Mouse (Mus musculus): ENCODE data around the gene Fam227b. TPM values are rescaled to one million over a fixed set of nuclear protein-coding genes. Genes with fewer than 3 reads are reported as not detected.

Gene Fam227b
- polyA plus RNA-seq, 1 experiment from 2014 or later = not detected

DNA sequence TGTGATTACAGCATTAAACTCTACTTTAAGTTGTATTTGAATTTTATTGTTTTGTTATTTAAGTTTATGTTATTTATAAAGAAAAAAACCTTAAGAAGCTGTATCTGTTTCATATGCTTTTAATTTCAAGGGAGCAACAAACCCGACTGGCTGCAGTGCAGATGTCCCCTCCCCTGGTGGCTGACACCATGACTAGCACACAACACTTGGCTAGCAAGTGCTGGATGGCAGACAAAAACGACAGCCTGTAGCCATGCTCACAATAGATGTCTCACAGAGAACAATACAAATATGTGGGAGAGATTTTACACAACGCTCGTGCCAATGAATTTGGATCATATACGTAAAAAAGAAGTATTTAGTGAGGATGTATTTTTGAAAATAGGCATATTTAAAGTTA lies 61.4 kb downstream of the Fam227b start:
- Histone ChIP-seq H3K4me3 (no peak overlapping the region), H3K9ac (no peak overlapping the region), H3K4me1 (no peaks in the 10 kb centered on the region), H3K4me2 (no peak overlapping the region), H3K27ac (no peak overlapping the region), H3K9me3 (replicated peaks) (no peaks in the 10 kb centered on the region), H3K36me3 (ENCODE audit: poor library complexity, severe bottlenecking) (no peaks in the 10 kb centered on the region), H3K27me3 (no peaks in the 10 kb centered on the region)
- WGBS = 62% methylated on average over 5 of the region's 5 CpGs
- no peak for ATAC-seq

DNA sequence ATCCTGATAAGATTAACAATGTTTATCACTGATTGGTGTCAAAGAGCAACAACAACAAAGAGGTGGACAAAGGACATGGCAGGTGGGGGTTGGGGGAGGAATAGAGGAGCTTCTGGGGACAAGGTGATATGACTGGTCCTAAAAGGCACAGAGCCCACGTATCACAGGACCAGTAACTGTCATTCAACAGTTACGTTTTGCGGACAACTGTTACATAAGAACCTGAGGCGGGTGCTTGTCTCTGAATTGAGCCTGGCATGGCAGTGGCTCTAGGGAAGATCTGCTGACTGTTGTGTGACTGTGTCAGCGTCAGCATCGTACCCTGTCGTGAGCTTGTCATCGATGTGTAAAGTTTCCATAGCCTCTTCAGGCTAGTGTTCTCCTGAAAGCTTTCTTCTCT lies 65.6 kb downstream of the Fam227b start:
- no peak overlapping the region for H3K4me3 ChIP-seq
- H3K4me2 ChIP-seq = no peak overlapping the region
- H3K36me3 ChIP-seq (ENCODE audit: poor library complexity, severe bottlenecking) = no peaks in the 10 kb centered on the region
- H3K27ac ChIP-seq = no peak overlapping the region
- H3K27me3 ChIP-seq = no peaks in the 10 kb centered on the region
- no peaks in the 10 kb centered on the region for H3K9me3 ChIP-seq (replicated peaks)
- H3K9ac ChIP-seq = no peak overlapping the region
- H3K4me1 ChIP-seq = no peaks in the 10 kb centered on the region
- 65% methylated on average over 8 of the region's 8 CpGs for WGBS
- no peak for ATAC-seq

DNA sequence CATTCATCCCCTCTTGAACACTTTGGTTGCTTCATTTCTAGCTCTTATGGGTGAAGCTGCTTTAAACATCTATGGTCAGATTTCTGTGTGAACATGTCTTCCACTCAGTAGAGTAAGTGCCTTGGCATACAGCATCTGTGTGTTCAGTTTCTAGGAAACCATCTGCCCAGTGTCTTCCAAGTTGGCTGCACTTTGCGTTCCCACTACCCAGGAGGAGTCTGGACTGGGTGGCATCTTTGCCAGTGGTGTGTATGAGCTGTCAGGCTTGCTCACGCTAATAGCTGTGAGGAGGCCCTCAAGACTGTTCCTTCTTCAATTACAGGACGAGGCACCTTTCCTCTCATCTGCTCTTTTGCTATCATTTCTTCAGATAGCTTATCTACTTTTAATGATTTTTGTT lies 67.5 kb downstream of the Fam227b start:
- Histone ChIP-seq H3K9ac (no peak overlapping the region), H3K27me3 (no peaks in the 10 kb centered on the region), H3K4me1 (no peaks in the 10 kb centered on the region), H3K4me2 (no peak overlapping the region), H3K27ac (no peak overlapping the region), H3K4me3 (no peak overlapping the region), H3K36me3 (ENCODE audit: poor library complexity, severe bottlenecking) (no peaks in the 10 kb centered on the region), H3K9me3 (replicated peaks) (no peaks in the 10 kb centered on the region)
- no peak for ATAC-seq
- 84% methylated on average over 3 of the region's 3 CpGs for WGBS

DNA sequence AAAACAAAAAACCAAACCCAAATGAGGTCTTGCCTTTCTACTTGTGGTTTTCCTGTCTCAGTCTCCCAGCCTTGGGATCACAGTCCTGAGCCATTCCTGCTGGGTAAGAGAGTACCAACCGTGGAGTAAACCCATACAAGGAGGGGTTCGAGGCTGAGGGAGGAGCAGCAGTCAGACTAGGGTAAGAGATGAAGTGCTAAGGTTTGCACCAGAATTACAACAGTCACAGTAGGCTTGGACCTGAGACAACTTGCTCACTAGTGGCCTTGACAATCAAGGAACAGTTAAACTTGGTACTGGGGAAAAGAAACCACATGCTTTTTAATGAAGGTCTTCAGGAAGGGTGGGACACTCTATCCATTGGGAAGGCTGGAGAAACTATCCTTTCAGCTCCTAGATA lies 72.7 kb downstream of the Fam227b start:
- Histone ChIP-seq H3K27me3 (no peaks in the 10 kb centered on the region), H3K4me1 (no peaks in the 10 kb centered on the region), H3K27ac (no peak overlapping the region), H3K36me3 (ENCODE audit: poor library complexity, severe bottlenecking) (no peaks in the 10 kb centered on the region), H3K4me2 (no peak overlapping the region), H3K4me3 (no peak overlapping the region), H3K9ac (no peak overlapping the region), H3K9me3 (replicated peaks) (no peaks in the 10 kb centered on the region)
- no peak for ATAC-seq
- WGBS = 81% methylated on average over 2 of the region's 2 CpGs

DNA sequence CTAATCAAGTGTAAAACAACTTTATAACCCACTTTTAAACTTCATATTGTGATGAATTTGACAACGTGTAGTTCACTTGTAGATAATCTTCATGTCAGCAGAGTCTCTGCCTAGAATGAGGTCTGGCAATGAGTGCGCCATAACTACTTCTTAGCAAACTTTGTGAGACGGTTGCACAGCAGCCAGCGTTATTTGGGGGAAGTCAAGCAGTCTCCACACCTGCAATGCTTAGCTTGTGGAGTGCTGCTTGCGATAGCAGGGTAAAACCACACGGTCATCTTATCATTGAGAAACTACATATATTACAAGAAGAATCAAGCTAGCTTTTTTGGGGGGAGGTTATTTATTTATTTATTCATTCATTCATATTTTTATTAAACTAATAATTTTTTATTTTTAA lies 75.3 kb downstream of the Fam227b start:
- Histone ChIP-seq H3K4me2 (no peak overlapping the region), H3K9ac (no peak overlapping the region), H3K9me3 (replicated peaks) (no peaks in the 10 kb centered on the region), H3K27me3 (no peaks in the 10 kb centered on the region), H3K4me1 (no peaks in the 10 kb centered on the region), H3K36me3 (ENCODE audit: poor library complexity, severe bottlenecking) (no peaks in the 10 kb centered on the region), H3K27ac (no peak overlapping the region), H3K4me3 (no peak overlapping the region)
- WGBS = 95% methylated on average over 6 of the region's 6 CpGs
- ATAC-seq = no peak

DNA sequence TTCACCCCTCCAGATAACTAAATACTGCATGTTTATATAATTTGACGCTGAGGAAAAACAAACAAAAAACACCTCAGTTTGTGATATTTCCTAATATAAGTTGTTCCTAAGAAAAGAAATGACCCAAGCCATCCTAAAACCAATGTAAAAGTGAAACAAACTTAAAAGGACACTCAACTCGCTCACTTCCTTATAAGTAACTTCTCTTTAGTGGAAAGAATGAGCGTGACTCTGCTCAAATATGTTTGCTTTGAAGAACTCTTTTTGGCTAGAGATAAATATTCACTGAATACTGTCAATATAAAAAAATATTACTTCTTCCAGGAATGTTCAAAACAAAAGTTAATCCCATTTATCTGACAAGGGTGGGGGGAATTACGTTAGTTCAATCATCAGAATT lies 78.1 kb downstream of the Fam227b start:
- H3K4me1 ChIP-seq = no peaks in the 10 kb centered on the region
- no peak for ATAC-seq
- H3K27me3 ChIP-seq = no peaks in the 10 kb centered on the region
- 93% methylated on average over 4 of the region's 4 CpGs for WGBS
- no peaks in the 10 kb centered on the region for H3K36me3 ChIP-seq (ENCODE audit: poor library complexity, severe bottlenecking)
- no peak overlapping the region for H3K4me3 ChIP-seq
- no peak overlapping the region for H3K4me2 ChIP-seq
- no peaks in the 10 kb centered on the region for H3K9me3 ChIP-seq (replicated peaks)
- no peak overlapping the region for H3K9ac ChIP-seq
- no peak overlapping the region for H3K27ac ChIP-seq

DNA sequence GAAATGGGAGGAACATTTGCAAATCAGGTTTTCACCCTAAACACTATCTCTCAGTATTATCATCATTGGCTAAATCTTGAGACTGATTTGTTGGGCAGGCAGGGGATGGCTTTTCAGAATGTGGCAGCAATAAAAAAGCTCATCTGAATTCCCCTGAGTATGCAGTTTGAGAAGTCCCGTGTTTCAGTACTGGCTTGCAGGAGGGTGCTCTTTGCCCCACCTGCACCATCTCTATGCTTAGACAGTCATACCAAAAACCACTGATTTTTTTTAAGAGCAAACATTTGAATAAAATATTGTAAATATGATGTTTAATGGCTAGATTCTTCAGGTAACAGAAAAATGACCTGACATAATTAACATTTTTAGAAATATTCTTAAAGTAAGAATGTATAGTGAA lies 82.1 kb downstream of the Fam227b start:
- H3K36me3 ChIP-seq (ENCODE audit: poor library complexity, severe bottlenecking) = no peaks in the 10 kb centered on the region
- ATAC-seq = no peak
- H3K9me3 ChIP-seq (replicated peaks) = no peaks in the 10 kb centered on the region
- H3K4me1 ChIP-seq = no peaks in the 10 kb centered on the region
- no peaks in the 10 kb centered on the region for H3K27me3 ChIP-seq
- WGBS = 77% methylated on average over 1 of the region's 1 CpGs
- no peak overlapping the region for H3K27ac ChIP-seq
- no peak overlapping the region for H3K4me2 ChIP-seq
- no peak overlapping the region for H3K4me3 ChIP-seq
- no peak overlapping the region for H3K9ac ChIP-seq

DNA sequence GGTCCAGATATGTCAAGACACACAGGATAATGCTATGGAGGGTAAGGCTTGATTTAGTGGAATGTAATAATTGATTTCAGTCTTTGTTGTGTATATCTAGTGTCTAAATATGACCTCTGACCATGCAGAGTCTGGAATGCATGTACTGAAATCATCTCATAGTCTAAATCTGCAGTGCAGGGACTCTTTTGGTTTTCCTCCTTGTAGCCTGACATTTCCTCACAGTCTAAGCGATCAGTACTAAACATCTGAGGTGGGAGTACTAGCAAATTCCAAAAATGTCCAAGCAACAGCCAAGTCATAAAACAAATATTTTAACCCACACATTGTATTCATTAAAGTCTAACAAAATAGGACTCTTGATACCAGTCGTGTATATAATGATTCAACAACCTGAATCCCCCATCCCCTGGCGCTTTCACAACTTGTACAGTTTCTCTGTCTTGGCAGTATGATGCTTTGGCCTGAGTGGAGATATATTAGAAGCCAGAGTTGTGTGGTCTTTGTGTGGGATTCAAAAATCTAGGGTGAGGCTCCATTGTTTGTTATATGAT lies 86.4 kb downstream of the Fam227b start:
- ATAC-seq = no peak
- H3K4me3 ChIP-seq = no peak overlapping the region
- WGBS = 95% methylated on average over 3 of the region's 3 CpGs
- no peak overlapping the region for H3K4me2 ChIP-seq
- H3K4me1 ChIP-seq = peaks cover 13% of the 10 kb centered on the region
- no peaks in the 10 kb centered on the region for H3K27me3 ChIP-seq
- H3K27ac ChIP-seq = no peak overlapping the region
- no peak overlapping the region for H3K9ac ChIP-seq
- H3K9me3 ChIP-seq (replicated peaks) = no peaks in the 10 kb centered on the region
- no peaks in the 10 kb centered on the region for H3K36me3 ChIP-seq (ENCODE audit: poor library complexity, severe bottlenecking)

DNA sequence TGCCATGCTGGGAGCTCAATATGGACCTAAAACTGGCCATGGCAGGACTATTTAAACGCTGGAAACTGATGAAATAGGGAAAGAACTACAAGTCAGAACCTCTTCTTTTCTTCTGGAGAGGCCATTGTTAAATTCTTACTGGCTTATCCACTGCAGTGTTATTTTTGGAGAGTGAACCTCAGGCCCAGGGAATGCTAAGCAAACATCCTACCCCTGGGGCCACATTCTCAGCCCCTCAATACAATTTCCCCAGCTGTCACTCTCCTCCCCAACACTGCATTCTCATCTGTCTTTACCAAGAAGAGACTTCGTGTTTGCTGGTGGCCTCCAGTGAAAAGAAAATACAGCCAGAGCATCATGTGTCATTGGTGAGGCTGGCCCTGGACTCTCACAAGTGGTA lies 87.0 kb downstream of the Fam227b start:
- Histone ChIP-seq H3K9ac (no peak overlapping the region), H3K4me2 (no peak overlapping the region), H3K27ac (no peak overlapping the region), H3K4me1 (peaks cover 13% of the 10 kb centered on the region), H3K4me3 (no peak overlapping the region), H3K36me3 (ENCODE audit: poor library complexity, severe bottlenecking) (no peaks in the 10 kb centered on the region), H3K9me3 (replicated peaks) (no peaks in the 10 kb centered on the region), H3K27me3 (no peaks in the 10 kb centered on the region)
- WGBS = 54% methylated on average over 2 of the region's 2 CpGs
- no peak for ATAC-seq

DNA sequence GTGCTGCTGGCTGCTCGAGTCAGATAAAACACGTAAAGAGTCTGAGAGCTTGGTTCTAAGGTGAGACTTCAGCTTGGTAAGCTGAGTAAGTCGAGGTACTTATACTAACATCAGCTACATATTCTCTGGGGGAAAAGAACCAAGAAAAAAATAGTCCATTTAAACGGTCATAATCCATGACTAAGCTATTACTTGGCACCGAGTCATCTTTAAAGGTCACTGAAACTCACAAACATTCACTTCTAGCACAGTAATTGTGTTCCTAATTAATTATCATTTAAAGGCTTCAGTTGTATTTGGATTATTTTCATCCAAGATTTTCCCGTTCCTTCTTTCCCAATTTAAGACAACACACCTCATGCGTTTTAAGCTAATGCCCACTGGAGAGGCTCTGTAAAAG lies 88.9 kb downstream of the Fam227b start:
- no peak for ATAC-seq
- 78% methylated on average over 7 of the region's 7 CpGs for WGBS
- Histone ChIP-seq H3K4me1 (peaks cover 13% of the 10 kb centered on the region), H3K36me3 (ENCODE audit: poor library complexity, severe bottlenecking) (no peaks in the 10 kb centered on the region), H3K9me3 (replicated peaks) (no peaks in the 10 kb centered on the region), H3K27me3 (no peaks in the 10 kb centered on the region), H3K4me2 (no peak overlapping the region), H3K27ac (no peak overlapping the region), H3K4me3 (no peak overlapping the region), H3K9ac (no peak overlapping the region)

DNA sequence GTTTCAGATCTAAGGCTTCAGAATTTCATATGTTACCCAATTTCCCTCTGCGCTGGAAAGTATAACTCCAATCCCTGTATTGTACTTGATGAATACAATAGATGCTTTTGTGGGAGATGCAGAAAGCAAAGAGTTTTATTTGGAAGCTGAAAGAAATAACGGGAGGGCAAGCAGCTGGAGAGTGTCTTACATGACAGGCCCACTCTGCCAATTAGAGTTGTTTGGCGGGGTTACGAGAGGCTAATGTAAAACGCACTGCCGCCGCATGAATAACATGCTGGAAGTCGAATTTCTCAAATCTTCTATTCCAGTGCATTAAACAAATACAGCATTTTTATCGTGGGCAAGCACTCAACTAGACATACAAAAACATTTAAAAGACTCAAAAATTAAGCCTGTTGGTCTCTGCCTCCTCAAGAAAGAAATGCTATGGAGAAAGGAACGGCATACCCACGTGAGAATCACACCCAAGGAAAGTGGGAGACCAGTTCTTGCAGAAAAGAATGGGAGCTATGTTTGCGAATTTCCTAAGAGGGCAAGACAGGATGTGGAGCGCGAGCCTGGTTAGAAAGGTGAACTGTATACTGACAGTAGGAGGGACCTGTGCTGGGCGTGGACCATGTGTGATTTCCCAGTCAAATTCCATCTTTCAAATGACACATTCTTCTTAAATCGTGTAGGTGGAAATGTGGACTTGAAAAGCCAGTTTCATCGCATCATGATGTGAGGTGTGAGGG lies 90.6 kb downstream of the Fam227b start:
- 38% methylated on average over 17 of the region's 17 CpGs for WGBS
- Histone ChIP-seq H3K4me2 (peak overlapping the region; percentile 33), H3K27ac (0 out of 2 replicates have a peak overlapping the region, but pooled peaks have one; percentile 27), H3K36me3 (ENCODE audit: poor library complexity, severe bottlenecking) (no peaks in the 10 kb centered on the region), H3K4me1 (peaks cover 13% of the 10 kb centered on the region), H3K4me3 (no peak overlapping the region), H3K9me3 (replicated peaks) (no peaks in the 10 kb centered on the region), H3K9ac (no peak overlapping the region), H3K27me3 (no peaks in the 10 kb centered on the region)
- peak; percentile 92 for ATAC-seq

DNA sequence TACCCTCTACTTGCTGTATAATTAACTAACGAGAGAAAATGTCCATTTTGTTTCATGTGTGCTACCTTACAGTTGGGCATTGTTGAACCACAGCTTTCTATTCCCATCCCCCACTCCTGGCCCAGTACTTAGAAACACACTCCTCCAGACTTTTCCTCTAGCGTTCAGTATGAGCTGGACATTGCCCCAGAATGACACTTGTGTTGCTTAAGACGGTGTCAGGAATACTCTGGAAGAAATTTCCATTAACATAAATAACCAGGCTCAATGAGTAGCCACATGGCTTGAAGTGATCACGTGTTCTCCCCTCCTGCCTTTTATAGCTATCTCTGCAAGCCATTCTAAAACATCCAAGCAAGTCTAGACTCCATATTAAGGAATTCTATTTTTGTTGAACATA lies 91.2 kb downstream of the Fam227b start:
- H3K4me1 ChIP-seq = peaks cover 13% of the 10 kb centered on the region
- H3K27ac ChIP-seq = no peak overlapping the region
- H3K4me3 ChIP-seq = no peak overlapping the region
- H3K4me2 ChIP-seq = no peak overlapping the region
- ATAC-seq = peak; percentile 77
- H3K27me3 ChIP-seq = no peaks in the 10 kb centered on the region
- no peak overlapping the region for H3K9ac ChIP-seq
- WGBS = 29% methylated on average over 4 of the region's 4 CpGs
- H3K9me3 ChIP-seq (replicated peaks) = no peaks in the 10 kb centered on the region
- no peaks in the 10 kb centered on the region for H3K36me3 ChIP-seq (ENCODE audit: poor library complexity, severe bottlenecking)

DNA sequence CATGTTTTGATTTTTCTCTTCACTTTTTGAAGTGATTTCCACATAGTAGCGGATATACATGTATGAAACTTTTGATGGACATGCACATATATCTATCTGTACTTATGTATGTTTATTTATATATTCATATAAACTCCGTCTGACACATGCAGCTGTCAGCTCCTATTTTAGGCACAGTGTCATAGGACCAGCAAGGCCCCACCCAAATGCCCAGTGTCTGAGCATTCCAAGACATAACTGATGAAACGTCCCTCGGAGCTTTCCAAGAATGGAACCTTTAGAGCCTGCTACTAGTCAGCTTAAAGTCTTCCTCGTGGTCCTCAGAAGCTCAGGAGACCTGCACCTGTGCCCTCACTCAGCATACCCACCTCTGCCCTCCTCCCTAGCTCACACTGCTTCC lies 98.1 kb downstream of the Fam227b start:
- H3K4me1 ChIP-seq = no peaks in the 10 kb centered on the region
- 76% methylated on average over 5 of the region's 5 CpGs for WGBS
- no peak overlapping the region for H3K9ac ChIP-seq
- no peak for ATAC-seq
- H3K4me2 ChIP-seq = no peak overlapping the region
- H3K4me3 ChIP-seq = no peak overlapping the region
- H3K27me3 ChIP-seq = no peaks in the 10 kb centered on the region
- no peaks in the 10 kb centered on the region for H3K36me3 ChIP-seq (ENCODE audit: poor library complexity, severe bottlenecking)
- H3K27ac ChIP-seq = no peak overlapping the region
- no peaks in the 10 kb centered on the region for H3K9me3 ChIP-seq (replicated peaks)

All from forebrain, embryonic 13.5 days (tissue).